In the genomic region with DNA sequence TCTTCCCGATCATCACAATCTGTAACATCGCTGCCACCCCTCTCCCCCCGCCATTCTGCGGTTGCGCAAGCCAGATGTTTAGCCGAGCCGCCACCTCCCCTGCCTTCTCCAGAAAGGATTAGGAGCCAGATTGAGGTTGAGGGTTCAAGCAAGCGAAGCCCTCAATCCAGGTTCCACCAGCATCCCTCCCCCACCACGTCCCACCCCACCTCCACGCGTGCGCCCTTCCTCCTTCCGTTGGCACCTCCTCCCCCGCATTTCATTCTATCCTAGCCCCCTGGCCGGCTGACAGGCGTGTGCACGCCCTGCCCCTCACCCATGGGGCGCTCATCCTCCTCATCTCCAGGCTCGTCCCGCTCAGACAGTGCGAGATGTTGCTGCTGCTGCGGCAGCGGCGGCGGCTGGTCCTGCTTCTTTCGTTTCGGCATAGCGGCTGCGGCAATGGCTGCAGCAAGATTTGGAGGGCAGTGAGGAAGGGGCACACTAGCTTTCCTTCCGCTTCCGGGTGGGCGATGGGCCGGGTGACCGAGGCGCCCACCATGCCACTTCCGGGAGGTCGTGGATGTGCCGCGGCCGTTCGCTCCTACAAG, we compare ENCODE assay signal across 8 mouse cellular contexts. TPM values are rescaled to one million over a fixed set of nuclear protein-coding genes. Genes with fewer than 3 reads are reported as not detected.
DNase-seq lines count a peak whose midpoint lies in the region; ATAC-seq and TF ChIP-seq lines count a peak whose summit lies in the region.

No protein-coding gene starts in this region.

- peak overlapping the region; percentile 95 for H3K27ac ChIP-seq in forebrain, embryonic 12.5 days
- peak overlapping the region; percentile 95 for H3K27ac ChIP-seq in intestine, embryonic 15.5 days
- peak overlapping the region; percentile 95 for H3K27ac ChIP-seq in lung, embryonic 14.5 days (ENCODE audit: low read depth)

- no peaks in the 10 kb centered on the region for H3K27me3 ChIP-seq in forebrain, embryonic 12.5 days
- H3K27me3 ChIP-seq in intestine, embryonic 15.5 days (replicated peaks) = no peaks in the 10 kb centered on the region
- H3K27me3 ChIP-seq in lung, embryonic 14.5 days (ENCODE audit: insufficient read depth, low read length) = no peaks in the 10 kb centered on the region

- peak; percentile 88 to 93 for DNase-seq in layer of hippocampus, adult 18-20 months (ENCODE audit: low spot score in 2 of 2)
- DNase-seq in layer of hippocampus, adult 9-10 months (ENCODE audit: low spot score) = no peak
- DNase-seq in brain, adult 2 months (ENCODE audit: low read depth, low spot score) = peak; percentile 92
- DNase-seq in lung, embryonic 14.5 days = peak; percentile 88
- peak; percentile 94 to 95 for DNase-seq in right cerebral cortex, postnatal 10 days (ENCODE audit: low spot score in 2 of 2)
- DNase-seq in spleen, adult 18-20 months = no peak

- H3K9ac ChIP-seq in forebrain, embryonic 12.5 days = peak overlapping the region; percentile 84
- peak overlapping the region; percentile 81 for H3K9ac ChIP-seq in intestine, embryonic 15.5 days
- peak overlapping the region; percentile 76 for H3K9ac ChIP-seq in lung, embryonic 14.5 days

- under 1% methylated on average over 41 of the region's 41 CpGs for WGBS in forebrain, embryonic 12.5 days
- WGBS in intestine, embryonic 15.5 days = under 1% methylated on average over 41 of the region's 41 CpGs
- WGBS in lung, embryonic 14.5 days = under 1% methylated on average over 41 of the region's 41 CpGs

- H3K9me3 ChIP-seq in forebrain, embryonic 12.5 days = no peaks in the 10 kb centered on the region
- H3K9me3 ChIP-seq in intestine, embryonic 15.5 days = no peaks in the 10 kb centered on the region
- H3K9me3 ChIP-seq in lung, embryonic 14.5 days (ENCODE audit: low read depth, low read length) = no peaks in the 10 kb centered on the region

- peak; percentile 86 for ATAC-seq in forebrain, embryonic 12.5 days (ENCODE audit: low FRiP score)
- peak; percentile 75 for ATAC-seq in intestine, embryonic 15.5 days
- ATAC-seq in lung, embryonic 14.5 days (ENCODE audit: insufficient read depth) = peak; percentile 75

- H3K4me3 ChIP-seq in forebrain, embryonic 12.5 days (replicated peaks) = peak overlapping the region; percentile 78
- peak overlapping the region; percentile 94 for H3K4me3 ChIP-seq in intestine, embryonic 15.5 days (replicated peaks)
- peak overlapping the region; percentile 89 for H3K4me3 ChIP-seq in lung, embryonic 14.5 days (ENCODE audit: low read depth, low read length)

- peaks cover 33% of the 10 kb centered on the region for H3K36me3 ChIP-seq in forebrain, embryonic 12.5 days (replicated peaks)
- peaks cover 22% of the 10 kb centered on the region for H3K36me3 ChIP-seq in intestine, embryonic 15.5 days
- peaks cover 46% of the 10 kb centered on the region for H3K36me3 ChIP-seq in lung, embryonic 14.5 days (ENCODE audit: insufficient read depth)

- H3K4me1 ChIP-seq in forebrain, embryonic 12.5 days = peaks cover 22% of the 10 kb centered on the region
- peaks cover 22% of the 10 kb centered on the region for H3K4me1 ChIP-seq in intestine, embryonic 15.5 days (replicated peaks)
- no peaks in the 10 kb centered on the region for H3K4me1 ChIP-seq in lung, embryonic 14.5 days (ENCODE audit: insufficient read depth)

- H3K4me2 ChIP-seq in forebrain, embryonic 12.5 days = peak overlapping the region; percentile 90
- H3K4me2 ChIP-seq in intestine, embryonic 15.5 days (replicated peaks) = peak overlapping the region; percentile 89
- H3K4me2 ChIP-seq in lung, embryonic 14.5 days = peak overlapping the region; percentile 85

- no peak for TF ChIP-seq CTCF in lung, embryonic 14.5 days (IDR thresholded peaks at IDR 0.05; ENCODE audit: low read depth)

RNA-seq across cellular contexts. Expression of a gene that starts 0.7 kb away (rescaled TPM):
- total RNA-seq in layer of hippocampus, adult 18-20 months (2021) = 100 to 1,000 TPM; 147 to 150 TPM
- polyA plus RNA-seq in forebrain, embryonic 12.5 days (2016; fragmentation: Nextera tagmentation; extraction: Ambion mirVana) = 57.9 and 58.4 TPM in 2 replicates
- polyA plus RNA-seq in intestine, embryonic 15.5 days (2015; fragmentation: Nextera tagmentation; extraction: Ambion mirVana) = 37.5 and 39.9 TPM in 2 replicates
- polyA plus RNA-seq in lung, embryonic 14.5 days (2014; fragmentation: Nextera tagmentation; extraction: Ambion mirVana) = 39.5 and 46.4 TPM in 2 replicates

RNA-seq across cellular contexts. Expression of a gene that starts 1.1 kb away (rescaled TPM):
- total RNA-seq in layer of hippocampus, adult 18-20 months (2021) = 10 to 100 TPM; 39.8 to 41.6 TPM
- 52.1 and 56.8 TPM in 2 replicates for polyA plus RNA-seq in forebrain, embryonic 12.5 days (2016; fragmentation: Nextera tagmentation; extraction: Ambion mirVana)
- 24.5 and 25.7 TPM in 2 replicates for polyA plus RNA-seq in intestine, embryonic 15.5 days (2015; fragmentation: Nextera tagmentation; extraction: Ambion mirVana)
- polyA plus RNA-seq in lung, embryonic 14.5 days (2014; fragmentation: Nextera tagmentation; extraction: Ambion mirVana) = 27.1 and 30.8 TPM in 2 replicates

RNA-seq across cellular contexts. Expression of a gene that starts 9.3 kb away (rescaled TPM):
- total RNA-seq in layer of hippocampus, adult 18-20 months (2021) = 10 to 100 TPM; 65.0 to 73.2 TPM
- polyA plus RNA-seq in forebrain, embryonic 12.5 days (2016; fragmentation: Nextera tagmentation; extraction: Ambion mirVana) = 117 and 118 TPM in 2 replicates
- 91.6 and 99.9 TPM in 2 replicates for polyA plus RNA-seq in intestine, embryonic 15.5 days (2015; fragmentation: Nextera tagmentation; extraction: Ambion mirVana)
- polyA plus RNA-seq in lung, embryonic 14.5 days (2014; fragmentation: Nextera tagmentation; extraction: Ambion mirVana) = 84.1 and 86.6 TPM in 2 replicates

RNA-seq across cellular contexts. Expression of a gene that starts 41.5 kb away (rescaled TPM):
- total RNA-seq in layer of hippocampus, adult 18-20 months (2021) = 1 to 10 TPM; 1.1 to 1.2 TPM
- 4.6 and 5.3 TPM in 2 replicates for polyA plus RNA-seq in forebrain, embryonic 12.5 days (2016; fragmentation: Nextera tagmentation; extraction: Ambion mirVana)
- polyA plus RNA-seq in intestine, embryonic 15.5 days (2015; fragmentation: Nextera tagmentation; extraction: Ambion mirVana) = 2.0 and 2.8 TPM in 2 replicates
- 2.4 and 3.3 TPM in 2 replicates for polyA plus RNA-seq in lung, embryonic 14.5 days (2014; fragmentation: Nextera tagmentation; extraction: Ambion mirVana)

RNA-seq across cellular contexts. Expression of a gene that starts 53.7 kb away (rescaled TPM):
- 1 to 10 TPM; 5.4 to 5.9 TPM for total RNA-seq in layer of hippocampus, adult 18-20 months (2021)
- 4.8 and 5.5 TPM in 2 replicates for polyA plus RNA-seq in forebrain, embryonic 12.5 days (2016; fragmentation: Nextera tagmentation; extraction: Ambion mirVana)
- polyA plus RNA-seq in intestine, embryonic 15.5 days (2015; fragmentation: Nextera tagmentation; extraction: Ambion mirVana) = 9.3 and 14.2 TPM in 2 replicates
- polyA plus RNA-seq in lung, embryonic 14.5 days (2014; fragmentation: Nextera tagmentation; extraction: Ambion mirVana) = 3.9 and 4.4 TPM in 2 replicates

Comparison
In these comparisons a context has a peak if more than half of its experiments do, and no peak if none do; other contexts are left out.
1. DNase-seq: peak in layer of hippocampus, adult 18-20 months (2 of 2), brain, adult 2 months (single experiment), lung, embryonic 14.5 days (single experiment) and right cerebral cortex, postnatal 10 days (2 of 2); none in layer of hippocampus, adult 9-10 months (single experiment) and spleen, adult 18-20 months (0 of 2).
2. Peak in every context shown above with its lines, with median percentiles within 50 percentile points of each other: ATAC-seq, H3K27ac ChIP-seq, H3K4me2 ChIP-seq, H3K4me3 ChIP-seq and H3K9ac ChIP-seq.